Comparison of ENCODE assay signal across 18 mouse cellular contexts in genomic region chr8:10387143-10387542, GRCm38 (mm10).
DNase-seq lines count a peak whose midpoint lies in the region; ATAC-seq and TF ChIP-seq lines count a peak whose summit lies in the region.
"Had no signal": no experiment of that assay in that cellular context is flagged by ENCODE, and none has a peak within 500 bp of the region (broad histone marks: within the 10 kb centered on the region; RNA-seq: fewer than 3 reads in every experiment).

No protein-coding gene starts in this region.

- H3K27ac ChIP-seq in lung, postnatal 0 days (ENCODE audit: low read length), result no peak overlapping the region
- H3K27ac ChIP-seq in midbrain, embryonic 15.5 days, result no peak overlapping the region
- H3K27ac ChIP-seq: embryonic facial prominence, embryonic 13.5 days; forebrain, embryonic 12.5 days; hindbrain, embryonic 15.5 days had no signal

- intact Hi-C loops in gastrocnemius, postnatal 14 days (cut with DNase I; ENCODE audit: low total_unique reads), result no loop called here
- intact Hi-C loops in heart, postnatal 14 days (cut with DNase I), result no loop called here

- H3K4me1 ChIP-seq in lung, postnatal 0 days (ENCODE audit: insufficient read depth, low read depth, low read length), result no peaks in the 10 kb centered on the region
- H3K4me1 ChIP-seq in midbrain, embryonic 15.5 days, result peaks cover 12% of the 10 kb centered on the region

- ATAC-seq in lung, postnatal 0 days, result no peak
- no peak for ATAC-seq in midbrain, embryonic 15.5 days (replicated peaks)
- ATAC-seq: forebrain, embryonic 16.5 days; intestine, embryonic 16.5 days had no signal

- 22% methylated on average over 1 of the region's 1 CpGs for WGBS in lung, postnatal 0 days
- WGBS in midbrain, embryonic 15.5 days, result 80% methylated on average over 1 of the region's 1 CpGs

- H3K4me3 ChIP-seq in lung, postnatal 0 days (ENCODE audit: low read depth, low read length), result no peak overlapping the region
- H3K4me3 ChIP-seq in midbrain, embryonic 15.5 days, result no peak overlapping the region
- H3K4me3 ChIP-seq: embryonic facial prominence, embryonic 13.5 days; forebrain, embryonic 12.5 days; hindbrain, embryonic 15.5 days had no signal

- TF ChIP-seq EP300 in lung, postnatal 0 days (IDR thresholded peaks at IDR 0.05), result no peak

- no peak overlapping the region for H3K4me2 ChIP-seq in lung, postnatal 0 days (replicated peaks; ENCODE audit: low read depth, low read length)
- no peak overlapping the region for H3K4me2 ChIP-seq in midbrain, embryonic 15.5 days
- H3K4me2 ChIP-seq: embryonic facial prominence, embryonic 13.5 days; forebrain, embryonic 12.5 days; hindbrain, embryonic 15.5 days had no signal

- H3K9ac ChIP-seq in lung, postnatal 0 days (replicated peaks; ENCODE audit: low read depth), result no peak overlapping the region
- H3K9ac ChIP-seq in midbrain, embryonic 15.5 days, result no peak overlapping the region
- H3K9ac ChIP-seq: embryonic facial prominence, embryonic 13.5 days; forebrain, embryonic 12.5 days; hindbrain, embryonic 15.5 days had no signal

- no peak for TF ChIP-seq CTCF in lung, postnatal 0 days (IDR thresholded peaks at IDR 0.05)

- H3K36me3 ChIP-seq in lung, postnatal 0 days (ENCODE audit: insufficient read depth, low read length), result no peaks in the 10 kb centered on the region
- H3K36me3 ChIP-seq in midbrain, embryonic 15.5 days (replicated peaks), result no peaks in the 10 kb centered on the region
- H3K36me3 ChIP-seq: embryonic facial prominence, embryonic 13.5 days; forebrain, embryonic 12.5 days; hindbrain, embryonic 15.5 days had no signal

- peak; percentile 10 for DNase-seq in gastrocnemius, postnatal 14 days
- no peak for DNase-seq in gastrocnemius, adult 8-10 months (ENCODE audit: low spot score in 2 of 2)
- DNase-seq in lung, postnatal 0 days (ENCODE audit: low spot score), result peak; percentile 19
- DNase-seq in lung, postnatal 25 days (ENCODE audit: low spot score), result no peak
- DNase-seq in heart, postnatal 14 days, result peak; percentile 54 to 73
- DNase-seq in cerebellum, adult 8-10 months, result no peak
- DNase-seq: adrenal gland, postnatal 10 days; cerebellum, adult 11 months; cerebellum, adult 9-11 months; cerebellum, postnatal 36 days; gastrocnemius, postnatal 10 days; kidney, adult 2 months had no signal

- H3K27me3 ChIP-seq in lung, postnatal 0 days (replicated peaks; ENCODE audit: insufficient read depth, low read length), result no peaks in the 10 kb centered on the region
- H3K27me3 ChIP-seq in midbrain, embryonic 15.5 days (replicated peaks), result no peaks in the 10 kb centered on the region
- H3K27me3 ChIP-seq: forebrain, embryonic 12.5 days; hindbrain, embryonic 15.5 days had no signal

- H3K9me3 ChIP-seq in lung, postnatal 0 days (ENCODE audit: low read length), result no peaks in the 10 kb centered on the region
- no peaks in the 10 kb centered on the region for H3K9me3 ChIP-seq in midbrain, embryonic 15.5 days
- H3K9me3 ChIP-seq: embryonic facial prominence, embryonic 13.5 days; forebrain, embryonic 12.5 days; hindbrain, embryonic 15.5 days had no signal

Comparison
In these comparisons a context has a peak if more than half of its experiments do, and no peak if none do; other contexts are left out.
1. DNase-seq: peak in gastrocnemius, postnatal 14 days (single experiment), lung, postnatal 0 days (single experiment) and heart, postnatal 14 days (2 of 2); none in gastrocnemius, adult 8-10 months (0 of 2), lung, postnatal 25 days (single experiment) and cerebellum, adult 8-10 months (single experiment).